Mouse (Mus musculus) macrophage (primary cell): ENCODE measurements at regions not wholly inside any gene's neighbourhood (a gene's known extent, or its start where the extent isn't known, plus 50 kb on each side); places are given as distances from the start of the nearest gene placed in this dataset.

ENCODE experiments used
- H3K27ac ChIP-seq: fragments of 350-480 bp; formaldehyde crosslinking; 2 replicates; pipeline ENCODE4 v1.9.0; 2021
- H3K36me3 ChIP-seq: fragments of 350-480 bp; formaldehyde crosslinking; 2 replicates; pipeline ENCODE4 v1.9.0; 2021; ENCODE audit errors: inconsistent target
- H3K4me3 ChIP-seq: fragments of 350-480 bp; formaldehyde crosslinking; 2 replicates; pipeline ENCODE4 v1.9.0; 2021; ENCODE audit errors: inconsistent target
- H3K79me2 ChIP-seq: fragments of 350-480 bp; formaldehyde crosslinking; 2 replicates; pipeline ENCODE4 v1.9.0; 2021; ENCODE audit errors: inconsistent target
- WGBS: methylation state at CpG from one replicate; pipeline ENCODE4 v1.1.7; 2026; ENCODE audit warnings: inconsistent platforms; ENCODE audit not compliant: missing documents; 5-methylcytosine and 5-hydroxymethylcytosine counted together

- H3K36me3 ChIP-seq: no peaks in the 10 kb centered on the region
- no peak overlapping the region for H3K27ac ChIP-seq
- no peak overlapping the region for H3K4me3 ChIP-seq
- no peaks in the 10 kb centered on the region for H3K79me2 ChIP-seq
Measured at GRCm38 (mm10) chr4:131070566-131070965, 126.4 kb downstream of the Matn1 start.

GRCm38 (mm10) chr4:131072623-131073022 lies 128.4 kb downstream of the Matn1 start:
- Histone ChIP-seq H3K79me2 (no peaks in the 10 kb centered on the region), H3K4me3 (no peak overlapping the region), H3K27ac (no peak overlapping the region), H3K36me3 (no peaks in the 10 kb centered on the region)
- 100% methylated on average over 2 of the region's 2 CpGs for WGBS

GRCm38 (mm10) chr4:131073420-131073819 lies 129.2 kb downstream of the Matn1 start:
- Histone ChIP-seq H3K36me3 (no peaks in the 10 kb centered on the region), H3K79me2 (no peaks in the 10 kb centered on the region), H3K4me3 (no peak overlapping the region), H3K27ac (no peak overlapping the region)
- WGBS: 57% methylated on average over 8 of the region's 8 CpGs

DNA sequence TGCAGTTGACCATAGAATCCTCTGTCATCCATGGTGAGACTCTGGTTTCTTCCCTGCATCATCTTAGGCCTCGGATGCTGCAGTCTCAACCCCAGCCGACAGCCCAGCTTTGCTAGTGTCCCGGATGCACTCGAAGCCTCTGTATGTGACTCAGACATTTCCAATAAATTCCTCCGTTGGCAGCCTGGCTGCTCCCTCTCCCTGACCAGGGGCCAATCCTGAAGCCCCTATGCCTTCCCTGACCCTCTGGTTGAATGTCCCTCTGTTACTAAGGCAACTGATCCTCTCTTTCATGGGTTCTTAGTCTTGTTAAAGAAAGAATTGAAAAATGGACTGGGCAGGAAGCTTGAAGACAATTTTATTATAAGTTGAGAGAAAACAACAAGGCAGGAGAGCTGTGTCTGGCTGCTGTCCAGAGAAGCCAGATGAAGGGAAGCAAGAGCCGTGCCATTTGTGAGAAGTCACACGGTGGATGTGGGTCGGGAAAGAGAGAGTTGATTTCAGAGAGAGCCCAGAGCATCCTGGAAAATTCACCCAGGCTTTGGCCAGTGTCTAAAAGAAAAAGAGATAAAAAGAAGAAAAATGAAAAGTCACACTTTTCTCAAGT lies 131.2 kb downstream of the Matn1 start:
- 92% methylated on average over 8 of the region's 8 CpGs for WGBS
- Histone ChIP-seq H3K36me3 (no peaks in the 10 kb centered on the region), H3K27ac (no peak overlapping the region), H3K79me2 (no peaks in the 10 kb centered on the region), H3K4me3 (no peak overlapping the region)

- Histone ChIP-seq H3K27ac (no peak overlapping the region), H3K4me3 (no peak overlapping the region), H3K36me3 (no peaks in the 10 kb centered on the region), H3K79me2 (no peaks in the 10 kb centered on the region)
- 79% methylated on average over 3 of the region's 3 CpGs for WGBS
Measured at GRCm38 (mm10) chr4:131076628-131077027, 132.4 kb downstream of the Matn1 start.

GRCm38 (mm10) chr4:131080113-131080512 lies 135.9 kb downstream of the Matn1 start:
- Histone ChIP-seq H3K4me3 (no peak overlapping the region), H3K79me2 (no peaks in the 10 kb centered on the region), H3K36me3 (no peaks in the 10 kb centered on the region), H3K27ac (no peak overlapping the region)
- 48% methylated on average over 1 of the region's 1 CpGs for WGBS

DNA sequence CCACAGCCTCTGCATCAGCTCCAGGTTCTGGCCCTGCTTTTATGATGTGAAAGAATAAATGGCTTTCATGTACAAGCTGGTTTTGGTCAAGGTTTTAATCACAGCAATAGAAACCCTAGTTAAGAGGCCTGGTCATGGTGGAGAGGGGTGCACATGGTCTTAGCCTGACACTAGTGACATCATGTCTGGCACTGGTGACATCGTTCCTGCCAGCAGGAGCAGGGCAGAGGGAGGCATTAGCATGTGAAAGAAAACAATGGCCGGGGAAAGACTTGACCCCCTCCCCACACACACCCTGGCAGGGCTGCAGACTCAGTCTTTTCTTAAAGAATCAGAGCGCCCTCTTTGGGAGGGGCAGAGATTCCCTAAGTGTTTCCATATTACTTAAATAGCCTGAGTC lies 139.2 kb downstream of the Matn1 start:
- Histone ChIP-seq H3K36me3 (no peaks in the 10 kb centered on the region), H3K79me2 (no peaks in the 10 kb centered on the region), H3K4me3 (no peak overlapping the region), H3K27ac (no peak overlapping the region)
- 75% methylated on average over 3 of the region's 3 CpGs for WGBS

DNA sequence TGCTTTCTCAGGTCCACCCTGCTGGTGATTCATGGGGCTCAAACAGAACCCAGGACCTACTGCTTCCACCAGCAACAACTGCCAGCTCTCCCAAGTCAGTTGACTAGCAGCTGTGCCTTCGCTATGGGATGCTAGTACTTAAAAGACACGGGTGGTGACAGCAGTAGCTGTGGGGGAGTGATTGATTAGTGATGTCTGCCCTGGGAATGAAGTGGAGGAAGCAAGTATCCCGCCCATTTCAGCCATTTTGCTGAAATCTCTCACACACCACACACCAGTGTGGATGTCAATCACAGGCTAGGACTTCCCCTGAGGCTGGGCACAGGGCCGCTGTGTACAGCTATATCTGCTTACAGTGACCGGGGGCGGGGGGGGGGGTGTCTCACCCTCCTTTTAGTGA lies 153.2 kb downstream of the Matn1 start:
- WGBS: 52% methylated on average over 6 of the region's 6 CpGs
- Histone ChIP-seq H3K4me3 (no peak overlapping the region), H3K36me3 (no peaks in the 10 kb centered on the region), H3K79me2 (no peaks in the 10 kb centered on the region), H3K27ac (no peak overlapping the region)

GRCm38 (mm10) chr4:131100093-131100795 lies 156.1 kb downstream of the Matn1 start:
- no peak overlapping the region for H3K4me3 ChIP-seq
- no peaks in the 10 kb centered on the region for H3K79me2 ChIP-seq
- H3K27ac ChIP-seq: no peak overlapping the region
- H3K36me3 ChIP-seq: no peaks in the 10 kb centered on the region
- WGBS: 52% methylated on average over 10 of the region's 10 CpGs

GRCm38 (mm10) chr4:131100796-131101156 lies 156.6 kb downstream of the Matn1 start:
- Histone ChIP-seq H3K79me2 (no peaks in the 10 kb centered on the region), H3K27ac (no peak overlapping the region), H3K36me3 (no peaks in the 10 kb centered on the region), H3K4me3 (no peak overlapping the region)
- WGBS: 37% methylated on average over 13 of the region's 13 CpGs

DNA sequence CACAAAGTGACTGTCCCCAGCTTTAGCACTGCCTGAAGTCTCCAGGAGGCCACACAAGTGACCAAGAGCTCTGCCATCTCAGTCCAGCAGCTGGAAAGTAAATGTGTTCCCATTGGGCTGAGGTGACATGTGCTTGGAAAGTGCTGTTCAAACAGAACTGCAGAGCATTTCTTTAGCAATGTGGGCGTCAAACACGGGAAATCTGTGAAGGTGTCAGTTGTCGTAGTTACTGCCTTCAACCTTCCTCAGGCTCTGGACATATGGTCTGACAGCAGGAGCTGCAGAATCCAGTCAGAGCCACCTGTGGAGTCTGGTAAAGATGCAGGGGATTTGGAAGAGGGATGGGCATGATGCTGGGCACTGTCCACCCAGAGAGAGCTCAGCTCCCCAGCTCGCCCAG lies 158.0 kb downstream of the Matn1 start:
- Histone ChIP-seq H3K27ac (no peak overlapping the region), H3K79me2 (no peaks in the 10 kb centered on the region), H3K4me3 (no peak overlapping the region), H3K36me3 (no peaks in the 10 kb centered on the region)
- WGBS: 69% methylated on average over 4 of the region's 4 CpGs

DNA sequence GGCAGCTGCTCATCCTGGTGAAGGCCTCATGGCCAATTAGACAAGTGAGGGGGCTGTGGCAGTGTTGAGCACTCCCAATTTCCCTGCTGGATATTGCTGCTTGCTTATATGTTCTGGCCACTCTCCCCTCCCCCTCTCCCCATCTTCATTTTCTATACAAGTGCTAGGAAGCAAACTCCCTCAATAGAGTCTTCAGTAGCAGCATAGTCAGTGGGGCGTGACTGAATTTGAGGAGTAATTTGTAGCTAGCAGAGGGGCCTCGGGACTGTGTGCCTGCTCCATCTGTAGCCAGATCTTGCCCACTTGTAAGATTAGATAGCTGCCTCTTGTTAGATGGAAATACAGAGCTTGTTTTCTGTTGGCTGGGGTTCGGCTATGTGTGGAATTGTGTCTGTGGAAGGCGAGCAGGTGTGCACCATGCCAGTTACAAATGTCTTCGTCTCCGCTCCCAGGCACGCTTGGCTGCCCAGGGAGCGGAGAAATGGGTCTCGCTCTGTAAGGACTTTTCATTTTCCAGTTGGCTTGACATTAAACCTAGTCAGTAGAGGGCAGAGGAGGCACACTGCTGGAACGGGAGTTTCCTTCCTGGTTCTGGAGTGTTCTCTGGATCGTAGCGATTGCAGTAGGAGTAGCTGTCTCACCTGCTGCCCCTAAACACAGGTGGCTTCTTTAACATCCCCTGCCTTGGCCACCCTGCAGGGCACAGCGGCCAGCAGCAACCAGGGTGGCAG lies 163.1 kb downstream of the Matn1 start:
- no peaks in the 10 kb centered on the region for H3K79me2 ChIP-seq
- 81% methylated on average over 13 of the region's 13 CpGs for WGBS
- H3K36me3 ChIP-seq: no peaks in the 10 kb centered on the region
- no peak overlapping the region for H3K27ac ChIP-seq
- H3K4me3 ChIP-seq: no peak overlapping the region

DNA sequence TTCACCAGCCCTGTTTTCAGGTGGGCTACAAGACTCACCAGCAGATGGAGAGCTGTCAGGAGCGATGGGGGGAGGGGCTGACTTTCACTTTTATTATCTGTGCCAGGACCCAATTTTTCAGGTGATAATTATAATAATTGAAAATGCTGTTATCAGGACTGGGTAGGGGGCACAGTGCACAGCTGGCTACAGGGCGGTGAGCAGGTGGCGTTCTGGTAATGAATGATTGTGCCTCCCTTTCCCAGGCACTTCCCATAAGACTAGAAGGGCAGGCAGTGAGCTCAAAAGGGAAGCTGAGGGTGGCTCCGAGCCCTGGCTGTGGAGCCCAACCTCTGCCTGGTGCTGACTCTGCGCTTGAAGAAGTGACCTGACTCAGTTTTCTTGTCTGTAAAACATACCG lies 168.4 kb downstream of the Matn1 start:
- no peak overlapping the region for H3K27ac ChIP-seq
- 74% methylated on average over 6 of the region's 6 CpGs for WGBS
- no peak overlapping the region for H3K4me3 ChIP-seq
- H3K36me3 ChIP-seq: no peaks in the 10 kb centered on the region
- H3K79me2 ChIP-seq: no peaks in the 10 kb centered on the region

DNA sequence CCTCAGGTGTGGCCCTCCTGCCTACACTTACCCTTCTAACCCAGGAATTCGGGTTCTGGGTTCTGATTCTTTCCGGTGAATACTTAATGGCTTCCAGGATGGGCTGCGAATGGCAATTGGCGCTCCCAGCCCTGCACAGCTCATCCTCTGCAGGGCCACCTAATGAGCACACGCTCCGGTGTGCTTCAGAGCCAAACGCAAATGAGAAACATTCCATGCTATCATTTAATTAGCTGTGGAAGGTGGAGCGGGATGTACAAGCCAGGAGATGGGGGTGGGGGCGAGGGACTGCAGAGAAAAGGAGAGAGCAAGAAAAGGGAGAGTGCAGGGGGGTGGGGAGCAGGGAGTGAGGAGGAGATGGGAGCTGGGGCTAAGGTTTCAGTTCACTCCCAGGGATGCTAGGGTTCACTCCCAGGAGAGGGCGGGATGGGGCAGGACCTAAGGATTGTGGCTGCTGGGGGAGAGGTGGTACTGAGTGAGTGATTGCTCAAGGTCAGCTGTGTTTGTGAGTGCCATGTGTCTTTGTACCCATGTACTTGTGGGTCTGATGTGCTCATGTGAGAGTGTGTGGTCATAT lies 169.6 kb downstream of the Matn1 start:
- 58% methylated on average over 10 of the region's 10 CpGs for WGBS
- Histone ChIP-seq H3K36me3 (no peaks in the 10 kb centered on the region), H3K27ac (no peak overlapping the region), H3K79me2 (no peaks in the 10 kb centered on the region), H3K4me3 (no peak overlapping the region)

- Histone ChIP-seq H3K79me2 (no peaks in the 10 kb centered on the region), H3K4me3 (no peak overlapping the region), H3K27ac (no peak overlapping the region), H3K36me3 (no peaks in the 10 kb centered on the region)
- WGBS: 14% methylated on average over 5 of the region's 5 CpGs
Measured at GRCm38 (mm10) chr4:131115247-131115646, 171.1 kb downstream of the Matn1 start.
